Mouse (Mus musculus) stomach, postnatal 0 days (tissue): ENCODE results near the gene Pmm1. TPM values are rescaled to one million over a fixed set of nuclear protein-coding genes. Genes with fewer than 3 reads are reported as not detected.
"Not testable (repeated sequence)": the region's sequence is repeated elsewhere in the genome, so short reads cannot be mapped to it uniquely, and the experiment has no call there.

Experiments
- ATAC-seq: fragments of 200-750 bp; cut with Nextera tagmentation; 2 replicates; pipeline ENCODE4 v1.8.0; 2017; ENCODE audit not compliant: low FRiP score, low TSS enrichment
- DNase-seq: peaks from one replicate; pipeline ENCODE4 v3.0.0-alpha.2; 2016; ENCODE audit warnings: low spot score
- H3K27ac ChIP-seq: fragments of 300-500 bp; sonication (generic); replicated peaks from 2 replicates; pipeline ENCODE4 v1.5.1; 2014; ENCODE audit warnings: mild to moderate bottlenecking, control low read depth
- H3K27me3 ChIP-seq: fragments of 300-500 bp; sonication (generic); 2 replicates; pipeline ENCODE4 v1.6.1; 2014; ENCODE audit warnings: low read length; ENCODE audit not compliant: control insufficient read depth, insufficient read depth
- H3K36me3 ChIP-seq: fragments of 300-500 bp; sonication (generic); 2 replicates; pipeline ENCODE4 v1.6.1; 2014; ENCODE audit warnings: low read length, mixed read lengths; ENCODE audit not compliant: control insufficient read depth, insufficient read depth
- H3K4me1 ChIP-seq: fragments of 300-500 bp; sonication (generic); replicated peaks from 2 replicates; pipeline ENCODE4 v1.6.1; 2014; ENCODE audit warnings: antibody characterized with exemption; ENCODE audit not compliant: control insufficient read depth, insufficient read depth
- H3K4me2 ChIP-seq: fragments of 300-500 bp; sonication (generic); replicated peaks from 2 replicates; pipeline ENCODE4 v1.6.1; 2014; ENCODE audit warnings: low read depth, mild to moderate bottlenecking, control low read depth, moderate library complexity
- H3K4me3 ChIP-seq: fragments of 300-500 bp; sonication (generic); 2 replicates; pipeline ENCODE4 v1.5.1; 2014; ENCODE audit warnings: low read depth, low read length, control low read depth
- H3K9ac ChIP-seq: fragments of 300-500 bp; sonication (generic); 2 replicates; pipeline ENCODE4 v1.6.1; 2014; ENCODE audit warnings: mild to moderate bottlenecking, low read length, control low read depth, mixed read lengths
- H3K9me3 ChIP-seq: fragments of 300-500 bp; sonication (generic); 2 replicates; pipeline ENCODE4 v1.6.1; 2016; ENCODE audit warnings: low read length; ENCODE audit not compliant: control insufficient read depth
- CTCF ChIP-seq: IDR thresholded peaks from 2 replicates; pipeline ENCODE4 v1.5.1; 2016; ENCODE audit warnings: antibody characterized with exemption, low read depth, mild to moderate bottlenecking, moderate library complexity
- EP300 ChIP-seq: optimal IDR thresholded peaks from 2 replicates; pipeline ENCODE3; 2016; ENCODE audit warnings: antibody characterized with exemption
- WGBS: fragments of 180-500 bp; shearing (Covaris S2); extraction: QIAGEN DNeasy Blood & Tissue Kit; methylation state at CpG from one replicate; pipeline ENCODE4 v1.1.7; 2014; 5-methylcytosine and 5-hydroxymethylcytosine counted together
- polyA plus RNA-seq: library from polyadenylated mRNA; unstranded; fragments of >200 nt; fragmentation: Nextera tagmentation; extraction: Ambion mirVana; gene quantifications from 2 replicates; pipeline ENCODE4 v1.2.1, GENCODE M21; 2015

Pmm1 gene
- polyA plus RNA-seq, 1 experiment from 2014 or later, result 32.2 TPM

GRCm38 (mm10) chr15:81987646-81988045 lies 26.9 kb upstream of the Pmm1 start, which contains the start of gene Xrcc6:
Gene Xrcc6, plus strand, starts transcription at chr15:81987835.
- H3K9ac ChIP-seq, result no peak within 1 kb of the TSS
- no peak for TF ChIP-seq EP300
- TF ChIP-seq CTCF, result no peak
- H3K27me3 ChIP-seq, result no peaks in the 10 kb centered on the region
- no peak within 1 kb of the TSS for H3K4me3 ChIP-seq
- no peak within 1 kb of the TSS for H3K4me2 ChIP-seq
- ATAC-seq (no peak), DNase-seq (no peak)
- H3K27ac ChIP-seq, result no peak within 1 kb of the TSS
- 72% methylated on average over 3 of the region's 3 CpGs for WGBS
- H3K36me3 ChIP-seq, result no peaks in the 10 kb centered on the region
- H3K9me3 ChIP-seq, result no peaks in the 10 kb centered on the region
- no peaks in the 10 kb centered on the region for H3K4me1 ChIP-seq

- WGBS, result 54% methylated on average over 2 of the region's 2 CpGs
- TF ChIP-seq EP300, result no peak
- TF ChIP-seq CTCF, result no peak
These were observed 24.8 kb upstream of the Pmm1 start for GRCm38 (mm10) chr15:81985267-81986161.

GRCm38 (mm10) chr15:81982173-81982572 lies 21.4 kb upstream of the Pmm1 start:
- TF ChIP-seq EP300 (no peak), CTCF (no peak)
- no peak overlapping the region for H3K9ac ChIP-seq
- H3K4me1 ChIP-seq, result no peaks in the 10 kb centered on the region
- 54% methylated on average over 1 of the region's 1 CpGs for WGBS
- no peaks in the 10 kb centered on the region for H3K36me3 ChIP-seq
- H3K9me3 ChIP-seq, result no peaks in the 10 kb centered on the region
- no peaks in the 10 kb centered on the region for H3K27me3 ChIP-seq
- no peak for DNase-seq
- H3K4me3 ChIP-seq, result no peak overlapping the region
- H3K27ac ChIP-seq, result no peak overlapping the region
- ATAC-seq, result no peak
- H3K4me2 ChIP-seq, result no peak overlapping the region

More at GRCm38 (mm10) chr15:81985267-81986161, 24.8 kb upstream of the Pmm1 start:
- no peak for DNase-seq
- H3K4me3 ChIP-seq, result no peak overlapping the region
- no peaks in the 10 kb centered on the region for H3K9me3 ChIP-seq
- no peak overlapping the region for H3K9ac ChIP-seq
- H3K4me1 ChIP-seq, result no peaks in the 10 kb centered on the region
- no peak overlapping the region for H3K27ac ChIP-seq
- no peak for ATAC-seq
- no peak overlapping the region for H3K4me2 ChIP-seq
- no peaks in the 10 kb centered on the region for H3K36me3 ChIP-seq
- no peaks in the 10 kb centered on the region for H3K27me3 ChIP-seq

GRCm38 (mm10) chr15:81980321-81980720 lies 19.6 kb upstream of the Pmm1 start, which contains the start of gene 1700029P11Rik:
Gene 1700029P11Rik, plus strand, starts transcription at chr15:81980540.
- ATAC-seq, result no peak
- Histone ChIP-seq H3K27me3 (no peaks in the 10 kb centered on the region), H3K4me2 (no peak within 1 kb of the TSS), H3K9ac (no peak within 1 kb of the TSS), H3K4me3 (no peak within 1 kb of the TSS), H3K27ac (no peak within 1 kb of the TSS), H3K4me1 (no peaks in the 10 kb centered on the region), H3K9me3 (no peaks in the 10 kb centered on the region), H3K36me3 (no peaks in the 10 kb centered on the region)
- no peak for DNase-seq
- WGBS, result 94% methylated on average over 23 of the region's 23 CpGs
- TF ChIP-seq EP300 (no peak), CTCF (no peak)

- H3K4me3 ChIP-seq, H3K4me1 ChIP-seq, ATAC-seq, H3K27ac ChIP-seq, H3K27me3 ChIP-seq, H3K4me2 ChIP-seq, H3K36me3 ChIP-seq, DNase-seq, H3K9ac ChIP-seq, H3K9me3 ChIP-seq: not testable (repeated sequence)
- 95% methylated on average over 8 of the region's 8 CpGs for WGBS
These were observed 14.4 kb upstream of the Pmm1 start for GRCm38 (mm10) chr15:81975156-81975555.

- not testable (repeated sequence) for H3K36me3 ChIP-seq, H3K27ac ChIP-seq, H3K4me3 ChIP-seq, DNase-seq, ATAC-seq, H3K9me3 ChIP-seq, H3K27me3 ChIP-seq, H3K4me2 ChIP-seq, H3K9ac ChIP-seq, H3K4me1 ChIP-seq
- WGBS, result 93% methylated on average over 4 of the region's 4 CpGs
These were observed 9.8 kb upstream of the Pmm1 start for GRCm38 (mm10) chr15:81970498-81970897.

GRCm38 (mm10) chr15:81969635-81970034 lies 8.9 kb upstream of the Pmm1 start:
- not testable (repeated sequence) for H3K4me2 ChIP-seq, H3K27ac ChIP-seq, DNase-seq, ATAC-seq, H3K9me3 ChIP-seq, H3K9ac ChIP-seq, H3K27me3 ChIP-seq, H3K4me1 ChIP-seq, H3K4me3 ChIP-seq, H3K36me3 ChIP-seq
- WGBS, result 74% methylated on average over 6 of the region's 6 CpGs
